Mouse (Mus musculus): ENCODE measurements around the gene Pou3f1. TPM values are rescaled to one million over a fixed set of nuclear protein-coding genes. Genes with fewer than 3 reads are reported as not detected.

The Pou3f1 gene
- polyA plus RNA-seq, 1 experiment from 2014 or later, result 19.3 TPM

DNA sequence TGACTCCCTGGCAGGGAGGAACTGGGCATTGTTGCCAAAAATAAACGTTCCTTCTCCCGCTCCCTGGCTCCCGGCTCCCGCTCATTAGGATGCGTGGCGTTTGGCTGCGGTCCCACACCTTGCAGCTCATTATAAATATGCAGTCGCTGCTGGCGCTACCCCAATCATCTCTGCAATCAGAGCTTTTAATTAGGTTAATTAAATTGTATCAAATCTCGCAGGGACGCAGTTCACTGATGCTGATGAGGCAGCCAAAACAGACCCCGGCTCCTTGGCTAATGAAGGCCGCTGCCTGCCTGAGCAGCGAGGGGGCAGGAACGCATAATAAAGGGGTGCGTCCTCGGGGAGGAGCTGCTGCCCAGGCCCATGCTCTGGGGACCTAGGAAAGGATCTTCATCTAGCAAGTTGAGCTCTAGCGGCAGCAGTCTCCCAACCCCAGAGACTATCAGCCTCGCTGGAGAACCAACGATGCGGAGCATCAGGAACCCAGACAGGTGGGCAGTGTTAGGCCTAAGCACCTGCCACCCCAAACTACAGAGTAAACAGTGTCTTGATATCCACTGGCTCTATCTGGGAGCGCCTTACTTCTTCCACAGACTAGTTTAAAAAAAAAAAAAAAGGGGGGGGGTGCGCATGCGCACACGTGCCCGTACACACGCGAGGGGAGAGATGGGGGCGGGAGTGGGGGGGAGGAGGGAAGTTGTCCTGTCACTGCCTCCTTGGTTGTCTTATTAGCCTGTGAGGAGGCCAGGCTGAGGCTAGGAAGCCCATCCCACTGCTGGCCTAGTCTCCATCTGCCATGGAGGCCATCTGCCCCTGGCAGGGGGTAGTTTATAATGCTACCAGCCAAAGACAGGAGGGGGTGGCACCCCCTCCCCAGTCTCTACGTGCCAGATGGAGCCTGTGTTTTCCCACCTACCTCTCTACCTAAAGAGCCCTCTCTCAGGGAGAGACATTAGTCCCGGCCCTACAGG lies 16.0 kb downstream of the Pou3f1 start:
- WGBS, result 3% methylated on average over 26 of the region's 31 CpGs
- Histone ChIP-seq H3K36me3 (peaks cover 12% of the 10 kb centered on the region), H3K4me3 (replicated peaks) (peak overlapping the region; percentile 11), H3K27ac (peak overlapping the region; percentile 79), H3K9ac (replicated peaks) (peak overlapping the region; percentile 11), H3K27me3 (peaks cover 27% of the 10 kb centered on the region), H3K9me3 (no peaks in the 10 kb centered on the region), H3K4me2 (replicated peaks) (peak overlapping the region; percentile 48), H3K4me1 (replicated peaks) (peaks cover 49% of the 10 kb centered on the region)
- ATAC-seq, result peak; percentile 53

- Histone ChIP-seq H3K9me3 (no peaks in the 10 kb centered on the region), H3K27ac (0 out of 2 replicates have a peak overlapping the region, but pooled peaks have one; percentile 37), H3K4me2 (replicated peaks) (no peak overlapping the region), H3K9ac (replicated peaks) (peak overlapping the region; percentile 19; the same call in 1 of the 2 replicates), H3K36me3 (peaks cover 26% of the 10 kb centered on the region), H3K4me3 (replicated peaks) (no peak overlapping the region), H3K4me1 (replicated peaks) (peaks cover 40% of the 10 kb centered on the region), H3K27me3 (peaks cover 18% of the 10 kb centered on the region)
- WGBS, result 34% methylated on average over 17 of the region's 17 CpGs
- ATAC-seq, result 0 out of 2 replicates have a peak, but pooled peaks have one; percentile 21
Observed at GRCm38 (mm10) chr4:124674334-124675032, 17.9 kb downstream of the Pou3f1 start.

DNA sequence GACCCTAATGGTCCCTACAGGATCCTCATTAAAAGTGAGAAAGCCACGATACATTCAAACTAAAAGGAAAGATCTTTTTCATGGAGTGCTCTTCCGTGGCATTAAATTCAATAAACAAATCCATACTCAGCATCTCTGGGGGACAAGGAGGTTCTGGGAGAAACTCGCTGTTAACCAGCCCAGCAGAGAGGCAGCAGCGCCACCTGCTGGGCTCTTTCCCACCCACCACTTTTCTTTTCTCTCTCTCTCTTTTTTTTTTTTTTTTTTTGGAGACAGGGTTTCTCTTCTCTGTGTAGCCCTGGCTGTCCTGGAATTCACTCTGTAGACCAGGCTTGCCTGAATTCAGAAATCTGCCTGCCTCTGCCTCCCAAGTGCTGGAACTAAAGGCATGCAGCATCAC lies 18.4 kb downstream of the Pou3f1 start:
- Histone ChIP-seq H3K27ac (no peak overlapping the region), H3K9ac (replicated peaks) (no peak overlapping the region), H3K36me3 (peaks cover 31% of the 10 kb centered on the region), H3K4me2 (replicated peaks) (no peak overlapping the region), H3K9me3 (no peaks in the 10 kb centered on the region), H3K4me1 (replicated peaks) (peaks cover 40% of the 10 kb centered on the region), H3K27me3 (peaks cover 18% of the 10 kb centered on the region; the same call in 1 of the 2 replicates), H3K4me3 (replicated peaks) (no peak overlapping the region)
- ATAC-seq, result no peak
- under 1% methylated on average over 4 of the region's 4 CpGs for WGBS

- peaks cover 38% of the 10 kb centered on the region for H3K4me1 ChIP-seq (replicated peaks)
- peaks cover 10% of the 10 kb centered on the region; the same call in 1 of the 2 replicates for H3K27me3 ChIP-seq
- H3K4me3 ChIP-seq (replicated peaks), result no peak overlapping the region
- peaks cover 40% of the 10 kb centered on the region for H3K36me3 ChIP-seq
- no peak for ATAC-seq
- no peaks in the 10 kb centered on the region for H3K9me3 ChIP-seq
- no peak overlapping the region for H3K9ac ChIP-seq (replicated peaks)
- H3K4me2 ChIP-seq (replicated peaks), result no peak overlapping the region
- 89% methylated on average over 6 of the region's 6 CpGs for WGBS
- H3K27ac ChIP-seq, result no peak overlapping the region
Observed at GRCm38 (mm10) chr4:124675958-124676357, 19.4 kb downstream of the Pou3f1 start.

DNA sequence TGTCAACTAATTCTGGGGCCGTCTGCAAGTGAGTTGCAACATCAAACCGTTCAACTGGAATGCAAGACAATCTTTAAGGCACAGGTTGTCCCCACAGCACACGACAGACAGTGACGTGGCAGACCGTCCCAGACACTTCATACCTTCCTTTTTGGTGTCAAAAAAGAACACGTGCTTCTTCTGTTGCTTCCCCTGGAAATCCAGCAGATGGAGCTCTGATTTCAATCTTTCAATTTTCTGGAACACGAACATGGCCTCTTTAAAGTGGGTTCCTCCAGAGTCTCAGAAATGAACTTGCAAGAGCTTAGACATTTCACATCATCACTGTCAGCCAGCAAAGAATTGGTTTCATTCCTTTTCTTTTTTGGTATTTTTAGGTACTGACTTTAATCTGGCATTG lies 25.7 kb downstream of the Pou3f1 start:
- H3K4me2 ChIP-seq (replicated peaks), result no peak overlapping the region
- no peak for ATAC-seq
- no peaks in the 10 kb centered on the region for H3K9me3 ChIP-seq
- no peak overlapping the region for H3K27ac ChIP-seq
- 55% methylated on average over 7 of the region's 7 CpGs for WGBS
- H3K36me3 ChIP-seq, result peaks cover 82% of the 10 kb centered on the region
- no peaks in the 10 kb centered on the region for H3K4me1 ChIP-seq (replicated peaks)
- H3K4me3 ChIP-seq (replicated peaks), result no peak overlapping the region
- H3K27me3 ChIP-seq, result no peaks in the 10 kb centered on the region
- H3K9ac ChIP-seq (replicated peaks), result no peak overlapping the region

DNA sequence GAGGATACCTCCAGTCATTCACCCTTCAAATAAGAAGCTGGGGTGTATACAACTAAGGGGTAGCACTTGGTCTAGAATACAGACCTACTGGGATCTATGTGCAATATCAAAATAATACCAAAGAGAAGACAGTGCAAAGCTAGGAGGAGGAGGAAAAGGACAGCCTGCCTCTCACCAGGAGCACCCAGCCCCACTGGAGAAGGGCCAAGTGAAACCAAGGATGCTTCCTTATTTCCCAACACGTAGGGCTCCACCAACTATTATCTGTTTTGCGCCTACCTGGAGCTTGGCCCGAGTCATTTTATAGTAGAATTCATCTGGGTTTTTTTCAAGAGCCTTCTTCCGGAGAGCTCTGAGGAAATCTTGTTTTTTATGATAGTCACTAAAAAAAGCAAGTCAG lies 26.9 kb downstream of the Pou3f1 start:
- no peaks in the 10 kb centered on the region for H3K9me3 ChIP-seq
- H3K27ac ChIP-seq, result no peak overlapping the region
- H3K27me3 ChIP-seq, result no peaks in the 10 kb centered on the region
- no peak overlapping the region for H3K9ac ChIP-seq (replicated peaks)
- no peak overlapping the region for H3K4me3 ChIP-seq (replicated peaks)
- no peaks in the 10 kb centered on the region for H3K4me1 ChIP-seq (replicated peaks)
- no peak for ATAC-seq
- H3K36me3 ChIP-seq, result peaks cover 82% of the 10 kb centered on the region
- 92% methylated on average over 4 of the region's 4 CpGs for WGBS
- H3K4me2 ChIP-seq (replicated peaks), result no peak overlapping the region

DNA sequence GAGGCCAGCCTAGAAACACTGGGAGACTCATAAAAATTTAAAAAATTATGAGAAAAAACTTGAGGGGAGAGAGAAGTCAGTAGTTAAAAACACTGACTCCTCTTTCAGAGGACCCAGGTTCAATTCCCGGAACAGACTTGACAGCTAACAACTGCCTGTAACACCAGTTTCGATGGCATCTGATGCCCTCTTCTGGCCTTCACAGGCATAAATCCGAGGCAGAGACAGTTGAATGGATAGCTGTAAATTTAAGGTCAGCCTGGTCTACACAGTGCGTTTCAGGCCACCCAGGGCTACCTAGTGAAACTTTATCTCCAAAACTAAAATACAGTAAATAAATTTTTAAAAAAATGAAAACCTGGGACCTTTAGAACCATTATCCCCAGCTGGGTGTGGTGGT lies 28.4 kb downstream of the Pou3f1 start:
- H3K9me3 ChIP-seq, result no peaks in the 10 kb centered on the region
- WGBS, result 83% methylated on average over 4 of the region's 4 CpGs
- no peaks in the 10 kb centered on the region for H3K4me1 ChIP-seq (replicated peaks)
- no peak for ATAC-seq
- H3K36me3 ChIP-seq, result peaks cover 67% of the 10 kb centered on the region
- no peak overlapping the region for H3K4me2 ChIP-seq (replicated peaks)
- H3K4me3 ChIP-seq (replicated peaks), result no peak overlapping the region
- no peak overlapping the region for H3K27ac ChIP-seq
- no peak overlapping the region for H3K9ac ChIP-seq (replicated peaks)
- H3K27me3 ChIP-seq, result no peaks in the 10 kb centered on the region

GRCm38 (mm10) chr4:124685453-124685852 lies 28.8 kb downstream of the Pou3f1 start:
- Histone ChIP-seq H3K4me3 (replicated peaks) (no peak overlapping the region), H3K27me3 (no peaks in the 10 kb centered on the region), H3K36me3 (peaks cover 62% of the 10 kb centered on the region), H3K4me1 (replicated peaks) (no peaks in the 10 kb centered on the region), H3K9me3 (no peaks in the 10 kb centered on the region), H3K9ac (replicated peaks) (no peak overlapping the region), H3K4me2 (replicated peaks) (no peak overlapping the region), H3K27ac (no peak overlapping the region)
- WGBS, result 93% methylated on average over 8 of the region's 8 CpGs
- ATAC-seq, result no peak

GRCm38 (mm10) chr4:124685897-124686402 lies 29.3 kb downstream of the Pou3f1 start:
- H3K27ac ChIP-seq, result no peak overlapping the region
- H3K4me1 ChIP-seq (replicated peaks), result peaks cover 4% of the 10 kb centered on the region
- peaks cover 57% of the 10 kb centered on the region for H3K36me3 ChIP-seq
- WGBS, result 90% methylated on average over 8 of the region's 8 CpGs
- H3K9ac ChIP-seq (replicated peaks), result no peak overlapping the region
- H3K4me2 ChIP-seq (replicated peaks), result no peak overlapping the region
- ATAC-seq, result no peak
- no peak overlapping the region for H3K4me3 ChIP-seq (replicated peaks)
- no peaks in the 10 kb centered on the region for H3K9me3 ChIP-seq
- H3K27me3 ChIP-seq, result no peaks in the 10 kb centered on the region

GRCm38 (mm10) chr4:124691455-124691854 lies 34.8 kb downstream of the Pou3f1 start:
- no peak overlapping the region for H3K4me2 ChIP-seq (replicated peaks)
- no peaks in the 10 kb centered on the region for H3K9me3 ChIP-seq
- H3K4me3 ChIP-seq (replicated peaks), result no peak overlapping the region
- no peak overlapping the region for H3K27ac ChIP-seq
- WGBS, result 86% methylated on average over 8 of the region's 8 CpGs
- H3K9ac ChIP-seq (replicated peaks), result no peak overlapping the region
- peaks cover 8% of the 10 kb centered on the region for H3K36me3 ChIP-seq
- H3K4me1 ChIP-seq (replicated peaks), result peaks cover 27% of the 10 kb centered on the region
- ATAC-seq, result no peak
- H3K27me3 ChIP-seq, result peaks cover 16% of the 10 kb centered on the region

DNA sequence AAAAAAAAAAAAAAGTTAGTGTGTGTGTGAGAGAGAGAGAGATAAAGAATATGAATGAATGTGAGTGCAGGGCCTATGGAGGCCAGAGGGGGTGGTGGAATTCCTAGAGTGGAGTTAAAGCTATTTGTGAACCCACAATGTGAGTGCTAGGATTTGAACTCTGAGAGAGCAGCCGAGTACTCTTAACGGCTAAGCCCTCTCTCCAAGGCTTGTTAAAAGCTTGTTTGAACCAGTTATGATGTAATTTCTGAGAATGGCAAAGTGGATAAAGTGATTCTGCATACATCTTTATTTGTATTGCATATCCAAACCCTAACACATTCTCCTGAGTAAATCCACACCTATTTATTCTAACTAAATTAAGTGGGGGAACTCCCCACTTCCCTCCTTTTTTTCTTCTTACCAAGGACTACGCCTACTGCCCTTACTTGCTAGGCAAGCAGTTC lies 35.8 kb downstream of the Pou3f1 start:
- Histone ChIP-seq H3K4me3 (replicated peaks) (peak overlapping the region; percentile 81), H3K9ac (replicated peaks) (peak overlapping the region; percentile 86)

More for the DNA sequence above, 35.8 kb downstream of the Pou3f1 start:
- no peak for ATAC-seq
- Histone ChIP-seq H3K9me3 (no peaks in the 10 kb centered on the region), H3K36me3 (peaks cover 7% of the 10 kb centered on the region), H3K27me3 (peaks cover 20% of the 10 kb centered on the region), H3K27ac (no peak overlapping the region), H3K4me1 (replicated peaks) (peaks cover 27% of the 10 kb centered on the region), H3K4me2 (replicated peaks) (peak overlapping the region; percentile 71)
- 70% methylated on average over 3 of the region's 3 CpGs for WGBS

Measured in midbrain, embryonic 13.5 days (tissue).